Mouse (Mus musculus) urinary bladder, postnatal 36 days (tissue): ENCODE data around the gene Nos1ap.

Source experiments
- DNase-seq, 2 experiments: peaks; one replicate each; pipeline ENCODE4 v3.0.0; 2022; ENCODE audit warnings: low spot score in 2 of 2, mixed read lengths in 1 of 2

The Nos1ap gene

GRCm38 (mm10) chr1:170589219-170590040, at the start of gene Nos1ap:
Gene Nos1ap (minus strand): TSS chr1:170589861.
- DNase-seq, result peak; percentile 71 to 83

GRCm38 (mm10) chr1:170638941-170639340, 49.3 kb upstream of the Nos1ap start:
- no peak for DNase-seq

DNA sequence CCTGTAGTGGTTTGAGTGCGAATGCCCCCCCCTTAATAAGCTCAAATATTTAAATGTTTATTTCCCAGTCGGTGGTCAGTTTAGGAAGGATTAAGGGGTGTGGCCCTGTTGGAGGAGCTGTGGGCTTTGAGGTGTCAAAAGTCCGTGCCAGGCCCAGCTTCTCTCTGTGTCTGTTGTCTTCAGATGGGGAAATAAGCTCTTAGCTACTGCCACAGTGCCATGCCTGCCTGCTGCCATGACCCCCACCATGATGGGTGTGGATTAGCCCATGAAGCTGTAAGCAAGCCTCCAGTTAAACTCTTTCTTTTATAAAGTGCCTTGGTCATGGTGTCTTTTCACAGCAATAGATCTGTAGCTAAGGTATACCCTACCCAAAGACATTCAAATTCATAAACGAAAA, 43.2 kb upstream of the Nos1ap start:
- no peak for DNase-seq

DNA sequence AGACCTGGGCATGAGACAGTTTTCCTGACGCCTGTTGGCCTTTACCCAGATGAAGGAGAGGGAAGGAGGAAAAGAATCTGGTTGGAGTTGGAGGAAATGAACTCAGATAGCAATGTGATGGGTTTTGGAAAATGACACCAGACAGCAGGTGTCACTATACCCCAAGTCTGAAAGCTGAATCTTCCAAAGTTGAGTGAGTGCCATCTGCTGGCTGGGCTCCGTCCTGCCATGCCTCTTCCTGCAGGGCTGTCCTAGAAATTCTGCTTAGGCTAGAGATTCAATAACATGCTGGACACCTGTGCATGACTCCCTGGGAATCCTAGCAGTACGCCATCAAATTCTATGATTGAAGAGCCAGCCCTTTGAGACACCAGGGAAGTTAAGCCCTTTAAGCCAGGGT, 42.7 kb upstream of the Nos1ap start:
- DNase-seq, result peak; percentile 68 to 79

DNA sequence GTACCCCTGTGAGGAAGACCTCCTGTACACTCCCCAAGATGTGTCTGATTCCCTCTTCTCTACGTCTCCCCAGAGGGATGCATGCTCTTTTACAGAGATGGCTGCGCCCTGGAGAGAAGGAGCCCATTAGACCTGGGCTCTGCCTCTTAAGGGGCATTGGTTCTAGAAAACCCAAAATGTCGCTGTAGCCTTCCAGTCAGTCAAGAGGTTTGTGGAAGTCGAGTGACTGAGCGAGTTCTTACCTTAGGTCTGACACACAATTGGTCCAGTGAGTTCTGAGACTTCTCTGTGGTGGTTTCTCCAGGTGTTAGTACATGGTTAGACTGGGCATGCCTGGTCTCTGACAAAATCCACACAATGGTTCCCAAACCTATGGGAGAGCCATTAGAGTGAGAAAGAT, 41.9 kb upstream of the Nos1ap start:
- DNase-seq, result no peak

GRCm38 (mm10) chr1:170630489-170630888, 40.8 kb upstream of the Nos1ap start:
- no peak for DNase-seq

GRCm38 (mm10) chr1:170623432-170623831, 33.8 kb upstream of the Nos1ap start:
- no peak for DNase-seq

GRCm38 (mm10) chr1:170622934-170623333, 33.3 kb upstream of the Nos1ap start:
- no peak for DNase-seq

DNA sequence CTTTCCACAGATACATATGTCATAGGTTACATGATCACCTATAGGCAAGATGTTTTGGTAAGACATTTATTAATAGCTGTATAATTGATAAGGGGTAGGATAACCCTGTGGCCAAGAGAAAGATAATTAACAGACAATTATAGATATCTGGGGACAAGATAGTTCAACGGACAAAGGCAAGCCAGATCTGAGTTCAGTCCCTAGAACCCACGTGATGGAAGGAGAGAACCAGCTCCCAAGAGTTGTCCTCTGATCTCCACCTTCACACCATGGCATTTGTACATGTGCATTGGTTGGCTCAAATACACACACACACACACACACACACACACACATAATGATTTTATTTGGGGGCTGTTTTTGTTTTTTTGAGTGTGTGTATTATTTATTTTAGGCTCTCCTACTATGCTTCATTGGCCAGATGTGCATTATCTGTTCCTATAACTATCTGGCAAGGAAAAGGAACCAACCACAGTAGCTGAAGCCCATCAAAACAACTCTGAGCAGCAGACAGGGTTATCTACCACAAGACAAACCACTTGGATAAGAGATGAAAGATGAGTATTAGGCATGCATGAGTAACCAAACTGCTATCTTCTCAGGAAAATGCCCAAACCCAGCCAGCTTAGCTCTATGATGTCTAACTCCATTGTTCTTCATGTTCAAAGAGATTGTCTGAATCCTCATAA, 30.2 kb upstream of the Nos1ap start:
- DNase-seq, result no peak

DNA sequence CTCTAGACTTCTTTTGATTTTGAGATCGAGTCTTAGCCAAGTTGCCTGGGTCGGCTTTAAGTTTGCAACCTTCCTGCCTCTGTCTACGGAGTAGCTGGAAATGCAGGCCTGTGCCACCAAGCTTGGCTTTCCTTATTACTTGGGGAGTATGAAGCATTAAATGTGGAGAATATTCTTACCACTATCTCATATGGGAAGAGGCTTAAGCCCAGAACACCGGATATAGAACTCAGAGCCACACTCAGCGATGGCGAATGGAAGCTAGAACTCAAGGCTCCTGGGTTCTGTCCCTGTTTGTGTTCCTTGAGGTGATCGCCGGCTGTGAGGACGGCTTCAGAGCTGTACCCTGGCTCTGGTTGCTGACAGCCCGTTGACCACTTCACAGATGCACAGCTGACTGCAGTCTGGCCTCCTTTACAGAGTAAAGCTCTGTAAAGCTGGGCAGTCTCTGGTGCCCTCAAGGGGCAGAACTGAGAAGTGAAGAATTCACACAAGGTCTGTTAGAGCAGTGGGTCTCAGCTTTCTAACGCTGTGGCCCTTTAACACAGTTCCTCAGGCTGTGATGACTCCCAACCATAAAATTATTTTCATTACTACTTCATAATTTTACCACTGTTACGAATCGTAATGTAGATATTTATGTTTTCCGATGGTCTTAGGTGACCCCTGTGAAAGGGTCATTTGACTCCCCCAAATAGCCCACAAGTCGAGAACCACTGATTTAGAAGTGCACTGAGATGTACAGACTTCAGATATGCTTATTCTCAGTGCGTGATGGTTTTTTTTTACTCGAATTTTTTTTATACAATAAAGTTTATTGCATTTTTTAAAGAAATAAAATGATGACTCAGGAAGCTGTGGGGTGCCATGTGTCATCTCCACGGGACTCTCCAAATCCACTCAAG, 23.6 kb upstream of the Nos1ap start:
- peak; percentile 30 to 33 for DNase-seq

GRCm38 (mm10) chr1:170611631-170612030, 22.0 kb upstream of the Nos1ap start:
- no peak for DNase-seq

DNA sequence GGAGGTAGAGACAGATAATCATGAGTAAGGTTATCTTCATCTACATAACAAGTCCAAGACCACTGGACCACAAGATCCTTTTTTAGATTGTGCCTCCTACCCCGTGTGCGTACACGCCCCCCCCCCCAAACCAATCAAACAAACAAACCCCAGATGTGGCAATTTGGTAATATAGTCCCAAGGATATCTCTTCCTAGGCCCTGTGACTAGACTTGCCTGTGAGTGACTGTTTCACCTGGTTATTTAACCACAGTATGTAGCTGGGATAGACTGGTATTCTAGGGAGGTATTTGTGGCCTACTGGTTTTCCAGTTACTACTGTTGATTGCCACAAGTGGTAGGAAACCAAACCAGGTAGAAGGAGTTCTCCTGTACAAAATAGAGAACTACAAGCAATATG, 21.0 kb upstream of the Nos1ap start:
- no peak for DNase-seq

- DNase-seq, result no peak
These were observed 20.6 kb upstream of the Nos1ap start for GRCm38 (mm10) chr1:170610289-170610688.

GRCm38 (mm10) chr1:170609872-170610271, 20.2 kb upstream of the Nos1ap start:
- DNase-seq, result no peak

DNA sequence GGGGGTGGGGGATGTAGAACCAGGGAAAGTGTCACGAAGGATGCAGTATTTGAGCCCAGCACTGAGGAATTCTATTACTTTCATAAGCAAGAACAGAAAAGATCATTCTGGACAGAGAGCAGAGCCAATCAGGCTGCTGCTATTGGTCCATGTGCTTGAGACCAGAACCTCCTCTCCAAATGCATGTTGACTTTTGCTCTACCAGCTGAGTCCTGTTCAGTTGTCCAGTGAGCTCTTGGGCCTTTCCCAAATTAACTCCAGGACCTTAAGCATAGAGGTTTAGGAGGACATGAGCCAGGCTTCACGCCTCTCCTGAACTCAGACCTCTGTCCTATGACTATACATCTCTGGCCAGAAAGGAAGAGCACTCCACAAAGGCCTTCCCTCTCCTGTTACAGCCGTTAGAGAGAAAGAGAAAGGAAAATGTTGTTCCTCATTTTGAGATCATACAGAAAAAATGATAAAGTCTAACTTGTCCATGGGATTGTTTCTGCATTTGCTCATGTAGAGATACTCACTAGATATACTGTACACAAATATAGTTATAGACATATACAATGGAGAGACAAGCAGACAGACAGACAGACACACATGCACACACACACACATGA, 18.9 kb upstream of the Nos1ap start:
- DNase-seq, result no peak

GRCm38 (mm10) chr1:170607231-170607917, 17.7 kb upstream of the Nos1ap start:
- DNase-seq, result no peak

GRCm38 (mm10) chr1:170605228-170606001, 15.8 kb upstream of the Nos1ap start:
- no peak for DNase-seq

- DNase-seq, result no peak
These were observed 4.9 kb upstream of the Nos1ap start for GRCm38 (mm10) chr1:170594575-170594974.

- no peak for DNase-seq
These were observed 870 bp upstream of the Nos1ap start for GRCm38 (mm10) chr1:170590531-170590930.

GRCm38 (mm10) chr1:170590041-170590360, 340 bp upstream of the Nos1ap start:
- DNase-seq, result no peak

DNA sequence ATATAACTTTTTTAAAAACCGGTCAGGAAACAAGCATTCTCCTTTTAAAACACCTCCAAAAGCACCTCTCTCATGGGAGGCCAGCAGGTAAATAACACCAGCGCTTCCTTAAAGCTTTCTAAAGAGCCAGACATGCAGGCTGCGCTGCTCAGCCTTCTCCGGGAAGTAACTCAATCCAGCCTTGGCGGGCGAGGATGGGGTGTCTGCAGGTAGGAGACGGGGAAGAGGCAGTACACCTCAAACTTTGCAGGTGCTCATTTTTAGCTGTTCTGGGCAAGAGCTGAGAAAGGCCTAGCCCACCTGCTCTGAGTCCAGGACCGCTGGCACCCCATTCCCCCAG, 812 bp downstream of the Nos1ap start:
- no peak for DNase-seq
